Mouse (Mus musculus) ES-Bruce4 (cell line): Measurements from ENCODE around the gene Lysmd1.

Experiments
- CTCF ChIP-seq: IDR thresholded peaks from one replicate; pipeline ENCODE4 v1.8.1; 2011; ENCODE audit warnings: low read depth, low read length
- POLR2A ChIP-seq: IDR thresholded peaks from one replicate; pipeline ENCODE4 v1.8.1; 2011; ENCODE audit warnings: low read length; ENCODE audit not compliant: insufficient read depth

GRCm38 (mm10) chr3:95176500-95176899 is 42.6 kb downstream of the Lysmd1 start:
- TF ChIP-seq POLR2A (no peak), CTCF (no peak)
